Mouse (Mus musculus) stomach, postnatal 0 days (tissue): ENCODE measurements around the gene Disp1. TPM values are rescaled to one million over a fixed set of nuclear protein-coding genes. Genes with fewer than 3 reads are reported as not detected.

ENCODE experiments used
- ATAC-seq: fragments of 200-750 bp; cut with Nextera tagmentation; 2 replicates; pipeline ENCODE4 v1.8.0; 2017; ENCODE audit not compliant: low FRiP score, low TSS enrichment
- DNase-seq: peaks from one replicate; pipeline ENCODE4 v3.0.0-alpha.2; 2016; ENCODE audit warnings: low spot score
- H3K27ac ChIP-seq: fragments of 300-500 bp; sonication (generic); replicated peaks from 2 replicates; pipeline ENCODE4 v1.5.1; 2014; ENCODE audit warnings: mild to moderate bottlenecking, control low read depth
- H3K27me3 ChIP-seq: fragments of 300-500 bp; sonication (generic); 2 replicates; pipeline ENCODE4 v1.6.1; 2014; ENCODE audit warnings: low read length; ENCODE audit not compliant: control insufficient read depth, insufficient read depth
- H3K36me3 ChIP-seq: fragments of 300-500 bp; sonication (generic); 2 replicates; pipeline ENCODE4 v1.6.1; 2014; ENCODE audit warnings: low read length, mixed read lengths; ENCODE audit not compliant: control insufficient read depth, insufficient read depth
- H3K4me1 ChIP-seq: fragments of 300-500 bp; sonication (generic); replicated peaks from 2 replicates; pipeline ENCODE4 v1.6.1; 2014; ENCODE audit warnings: antibody characterized with exemption; ENCODE audit not compliant: control insufficient read depth, insufficient read depth
- H3K4me2 ChIP-seq: fragments of 300-500 bp; sonication (generic); replicated peaks from 2 replicates; pipeline ENCODE4 v1.6.1; 2014; ENCODE audit warnings: low read depth, mild to moderate bottlenecking, control low read depth, moderate library complexity
- H3K4me3 ChIP-seq: fragments of 300-500 bp; sonication (generic); 2 replicates; pipeline ENCODE4 v1.5.1; 2014; ENCODE audit warnings: low read depth, low read length, control low read depth
- H3K9ac ChIP-seq: fragments of 300-500 bp; sonication (generic); 2 replicates; pipeline ENCODE4 v1.6.1; 2014; ENCODE audit warnings: mild to moderate bottlenecking, low read length, control low read depth, mixed read lengths
- H3K9me3 ChIP-seq: fragments of 300-500 bp; sonication (generic); 2 replicates; pipeline ENCODE4 v1.6.1; 2016; ENCODE audit warnings: low read length; ENCODE audit not compliant: control insufficient read depth
- CTCF ChIP-seq: IDR thresholded peaks from 2 replicates; pipeline ENCODE4 v1.5.1; 2016; ENCODE audit warnings: antibody characterized with exemption, low read depth, mild to moderate bottlenecking, moderate library complexity
- EP300 ChIP-seq: optimal IDR thresholded peaks from 2 replicates; pipeline ENCODE3; 2016; ENCODE audit warnings: antibody characterized with exemption
- WGBS: fragments of 180-500 bp; shearing (Covaris S2); extraction: QIAGEN DNeasy Blood & Tissue Kit; methylation state at CpG from one replicate; pipeline ENCODE4 v1.1.7; 2014; 5-methylcytosine and 5-hydroxymethylcytosine counted together
- polyA plus RNA-seq: library from polyadenylated mRNA; unstranded; fragments of >200 nt; fragmentation: Nextera tagmentation; extraction: Ambion mirVana; gene quantifications from 2 replicates; pipeline ENCODE4 v1.2.1, GENCODE M21; 2015

The Disp1 gene
- polyA plus RNA-seq, 1 experiment from 2014 or later = 5.9 TPM

- H3K4me2 ChIP-seq = no peak overlapping the region
- no peak overlapping the region for H3K27ac ChIP-seq
- TF ChIP-seq EP300 (no peak), CTCF (no peak)
- H3K9me3 ChIP-seq = no peaks in the 10 kb centered on the region
- no peak overlapping the region for H3K4me3 ChIP-seq
- H3K4me1 ChIP-seq = 0 out of 2 replicates have a peak, but pooled peaks cover 4% of the 10 kb centered on the region
- 87% methylated on average over 7 of the region's 7 CpGs for WGBS
- ATAC-seq (no peak), DNase-seq (no peak)
- H3K27me3 ChIP-seq = no peaks in the 10 kb centered on the region
- no peak overlapping the region for H3K9ac ChIP-seq
- no peaks in the 10 kb centered on the region for H3K36me3 ChIP-seq
Measured at GRCm38 (mm10) chr1:183143246-183143645, 78.1 kb downstream of the Disp1 start.

GRCm38 (mm10) chr1:183142566-183142965, 78.8 kb downstream of the Disp1 start:
- H3K9ac ChIP-seq = no peak overlapping the region
- no peak overlapping the region for H3K4me3 ChIP-seq
- ATAC-seq (no peak), DNase-seq (no peak)
- 72% methylated on average over 5 of the region's 5 CpGs for WGBS
- TF ChIP-seq CTCF = no peak
- no peak for TF ChIP-seq EP300
- no peaks in the 10 kb centered on the region for H3K27me3 ChIP-seq
- 0 out of 2 replicates have a peak, but pooled peaks cover 4% of the 10 kb centered on the region for H3K4me1 ChIP-seq
- H3K27ac ChIP-seq = no peak overlapping the region
- H3K36me3 ChIP-seq = no peaks in the 10 kb centered on the region
- H3K9me3 ChIP-seq = no peaks in the 10 kb centered on the region
- no peak overlapping the region for H3K4me2 ChIP-seq

DNA sequence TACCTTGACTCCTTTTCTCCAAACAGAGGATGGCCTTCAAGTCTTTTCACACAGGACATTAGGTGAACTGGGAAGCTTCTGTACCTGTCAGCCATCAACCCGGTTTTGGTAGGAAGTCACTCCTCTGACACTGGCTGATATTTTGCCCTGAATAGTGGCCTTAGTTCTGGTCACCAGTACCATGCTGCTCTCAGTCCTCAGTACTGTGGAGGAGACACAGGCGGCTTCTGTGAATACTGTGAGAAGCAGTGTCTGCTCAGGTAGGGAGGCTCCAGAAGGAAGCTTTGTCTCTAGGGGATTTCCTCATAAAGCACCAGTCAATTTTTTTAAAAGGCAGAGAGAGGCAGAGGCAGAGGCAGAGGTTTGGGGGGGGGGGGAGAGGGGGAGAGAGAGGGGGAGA, 80.0 kb downstream of the Disp1 start:
- Histone ChIP-seq H3K4me3 (no peak overlapping the region), H3K36me3 (no peaks in the 10 kb centered on the region), H3K27me3 (no peaks in the 10 kb centered on the region), H3K9ac (no peak overlapping the region), H3K4me1 (peaks cover 4% of the 10 kb centered on the region; the same call in 1 of the 2 replicates), H3K9me3 (no peaks in the 10 kb centered on the region), H3K4me2 (no peak overlapping the region), H3K27ac (no peak overlapping the region)
- WGBS = 60% methylated on average over 2 of the region's 2 CpGs
- TF ChIP-seq EP300 (no peak), CTCF (no peak)
- no peak for DNase-seq
- no peak for ATAC-seq

DNA sequence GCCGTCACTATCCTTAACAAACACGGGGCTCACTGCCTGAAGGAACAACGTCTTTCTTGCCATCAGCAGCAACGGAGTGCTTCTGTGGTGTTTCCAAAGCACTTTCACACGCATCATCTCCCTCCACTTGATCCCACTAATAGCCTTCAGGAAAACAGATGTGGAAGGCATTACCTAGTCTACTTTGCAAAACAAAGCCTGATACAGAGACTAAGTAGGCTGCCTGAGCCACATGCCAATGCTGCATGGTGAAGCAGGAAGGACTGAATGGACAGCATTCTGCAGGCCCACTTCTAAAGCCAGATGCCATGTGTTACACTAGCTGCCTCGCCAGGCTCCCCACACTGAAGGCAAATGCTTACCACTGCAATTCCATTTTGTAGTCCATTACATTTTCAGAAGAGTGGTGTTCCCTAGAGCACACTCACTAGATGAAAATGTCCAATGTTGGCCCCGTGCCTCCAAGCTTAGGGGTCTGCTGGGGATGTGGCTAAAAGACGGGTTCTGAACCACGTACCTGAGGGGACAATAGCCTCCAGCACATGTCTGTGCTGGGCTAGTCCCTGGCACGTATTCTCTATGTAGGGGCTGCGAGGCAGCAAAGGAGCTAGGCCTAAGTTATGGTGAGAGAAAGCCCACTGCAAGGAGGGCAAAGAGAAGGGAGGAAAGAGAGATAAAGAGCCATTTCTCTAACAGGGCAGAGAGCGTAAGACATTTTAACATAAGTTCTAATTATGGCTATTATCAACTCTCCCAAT, 80.6 kb downstream of the Disp1 start:
- no peaks in the 10 kb centered on the region for H3K9me3 ChIP-seq
- WGBS = 82% methylated on average over 12 of the region's 12 CpGs
- H3K4me2 ChIP-seq = no peak overlapping the region
- H3K9ac ChIP-seq = no peak overlapping the region
- H3K36me3 ChIP-seq = no peaks in the 10 kb centered on the region
- DNase-seq (no peak), ATAC-seq (no peak)
- H3K27me3 ChIP-seq = no peaks in the 10 kb centered on the region
- H3K27ac ChIP-seq = no peak overlapping the region
- TF ChIP-seq EP300 = no peak
- peaks cover 4% of the 10 kb centered on the region; the same call in 1 of the 2 replicates for H3K4me1 ChIP-seq
- H3K4me3 ChIP-seq = no peak overlapping the region

- Histone ChIP-seq H3K4me3 (no peak overlapping the region), H3K4me1 (peaks cover 4% of the 10 kb centered on the region; the same call in 1 of the 2 replicates), H3K9ac (no peak overlapping the region), H3K27ac (no peak overlapping the region), H3K36me3 (no peaks in the 10 kb centered on the region), H3K9me3 (no peaks in the 10 kb centered on the region), H3K27me3 (no peaks in the 10 kb centered on the region), H3K4me2 (no peak overlapping the region)
- 59% methylated on average over 4 of the region's 4 CpGs for WGBS
- ATAC-seq = no peak
- no peak for DNase-seq
- TF ChIP-seq EP300 = no peak
- TF ChIP-seq CTCF = no peak
Measured at GRCm38 (mm10) chr1:183138088-183138487, 83.2 kb downstream of the Disp1 start.

DNA sequence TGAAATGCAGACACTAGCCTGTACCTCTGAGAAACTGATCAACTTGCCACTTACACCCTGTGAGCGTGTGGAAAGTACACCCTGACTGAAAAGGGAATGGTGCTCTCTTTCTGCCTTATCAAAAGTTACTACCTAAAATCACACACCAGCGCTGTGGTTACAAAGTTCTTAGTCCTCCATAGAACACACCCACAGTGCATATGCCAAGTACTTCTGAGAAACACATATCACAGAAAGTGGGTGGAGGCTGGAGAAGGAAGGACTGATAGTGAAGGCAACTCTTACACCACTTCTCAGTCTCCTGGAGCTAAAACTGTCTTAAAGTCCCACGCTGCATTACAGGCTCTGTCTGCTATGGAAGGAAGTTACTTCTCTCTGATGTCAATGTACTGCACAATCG, 86.9 kb downstream of the Disp1 start:
- H3K27ac ChIP-seq = peak overlapping the region; percentile 74
- no peak overlapping the region for H3K9ac ChIP-seq
- H3K9me3 ChIP-seq = no peaks in the 10 kb centered on the region
- DNase-seq (peak; percentile 54), ATAC-seq (peak; percentile 92)
- no peaks in the 10 kb centered on the region for H3K36me3 ChIP-seq
- no peak overlapping the region for H3K4me2 ChIP-seq
- TF ChIP-seq CTCF (no peak), EP300 (no peak)
- H3K4me1 ChIP-seq = peaks cover 4% of the 10 kb centered on the region; the same call in 1 of the 2 replicates
- H3K4me3 ChIP-seq = no peak overlapping the region
- WGBS = 69% methylated on average over 4 of the region's 4 CpGs
- no peaks in the 10 kb centered on the region for H3K27me3 ChIP-seq
